Mouse (Mus musculus) G1E (cell line): ENCODE measurements around the gene Baz2b.

Experiments used
- CTCF ChIP-seq: IDR thresholded peaks from 2 replicates; pipeline ENCODE4 v1.5.1; 2012; ENCODE audit warnings: low read depth, low read length, inconsistent platforms, mixed read lengths
- GATA1 ChIP-seq: IDR thresholded peaks from 2 replicates; pipeline ENCODE4 v1.6.1; 2012; ENCODE audit warnings: borderline replicate concordance, low read length, inconsistent platforms, mixed read lengths
- GATA2 ChIP-seq: IDR thresholded peaks from 2 replicates; pipeline ENCODE4 v1.6.1; 2012; ENCODE audit warnings: low read depth, low read length, inconsistent platforms, borderline replicate concordance
- POLR2AphosphoS5 ChIP-seq: IDR thresholded peaks from 2 replicates; pipeline ENCODE4 v1.6.1; 2012; ENCODE audit warnings: low read depth, low read length, inconsistent platforms; ENCODE audit not compliant: insufficient replicate concordance
- TAL1 ChIP-seq: conservative IDR thresholded peaks from 2 replicates; pipeline ENCODE4 v1.6.1; 2012; ENCODE audit warnings: low read depth, low read length, inconsistent platforms, mixed read lengths

- no peak for TF ChIP-seq CTCF
- no peak for TF ChIP-seq GATA1
- TF ChIP-seq TAL1 = no peak
- TF ChIP-seq POLR2AphosphoS5 = no peak
- TF ChIP-seq GATA2 = no peak
These were observed 61.0 kb downstream of the Baz2b start for GRCm38 (mm10) chr2:60148651-60149050.
